Mouse (Mus musculus): ENCODE measurements around the gene Cmc2. TPM values are rescaled to one million over a fixed set of nuclear protein-coding genes. Genes with fewer than 3 reads are reported as not detected.

Cmc2 gene
- polyA plus RNA-seq, 1 experiment from 2014 or later: 101 TPM

GRCm38 (mm10) chr8:116872761-116873342 lies 48.4 kb downstream of the Cmc2 start:
- H3K27ac ChIP-seq (replicated peaks): no peak overlapping the region
- 51% methylated on average over 2 of the region's 2 CpGs for WGBS
- no peaks in the 10 kb centered on the region for H3K27me3 ChIP-seq (replicated peaks)
- H3K9ac ChIP-seq: no peak overlapping the region
- ATAC-seq (ENCODE audit: extremely low read depth, insufficient number of reproducible peaks, low FRiP score, low TSS enrichment): no peak
- 0 out of 2 replicates have a peak, but pooled peaks cover 4% of the 10 kb centered on the region for H3K9me3 ChIP-seq
- H3K36me3 ChIP-seq: no peaks in the 10 kb centered on the region
- H3K4me1 ChIP-seq: no peaks in the 10 kb centered on the region
- H3K4me2 ChIP-seq: no peak overlapping the region
- no peak overlapping the region for H3K4me3 ChIP-seq

- H3K36me3 ChIP-seq: no peaks in the 10 kb centered on the region
Measured at GRCm38 (mm10) chr8:116868699-116869098, 52.6 kb downstream of the Cmc2 start.

DNA sequence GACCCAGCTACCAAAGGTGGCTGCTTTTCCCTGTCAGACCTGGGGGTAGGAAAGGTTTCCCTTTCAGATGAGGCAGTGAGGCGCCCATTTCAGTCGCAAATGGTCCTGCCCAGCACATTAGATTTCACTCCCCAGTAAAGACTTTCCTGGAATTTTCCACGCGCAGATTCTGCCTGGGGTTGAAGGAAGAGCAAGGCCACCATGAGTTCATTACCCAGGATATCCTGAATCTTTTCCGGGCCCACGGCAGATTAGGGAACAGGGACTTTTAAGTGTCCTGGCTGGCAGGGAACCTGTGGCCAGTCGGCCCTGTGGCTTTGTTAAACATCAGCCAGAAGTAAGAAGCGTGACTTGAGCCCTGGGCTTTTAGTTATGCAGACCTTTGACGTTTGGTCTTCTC lies 53.9 kb downstream of the Cmc2 start:
- Histone ChIP-seq H3K4me2 (no peak overlapping the region), H3K36me3 (no peaks in the 10 kb centered on the region), H3K9ac (no peak overlapping the region), H3K4me3 (no peak overlapping the region), H3K9me3 (no peaks in the 10 kb centered on the region), H3K4me1 (peaks cover 7% of the 10 kb centered on the region), H3K27ac (replicated peaks) (no peak overlapping the region), H3K27me3 (replicated peaks) (peaks cover 26% of the 10 kb centered on the region)
- no peak for ATAC-seq (ENCODE audit: extremely low read depth, insufficient number of reproducible peaks, low FRiP score, low TSS enrichment)
- 66% methylated on average over 9 of the region's 9 CpGs for WGBS

More at GRCm38 (mm10) chr8:116868699-116869098, 52.6 kb downstream of the Cmc2 start:
- peaks cover under 1% of the 10 kb centered on the region for H3K4me1 ChIP-seq
- no peak overlapping the region for H3K27ac ChIP-seq (replicated peaks)
- peaks cover 19% of the 10 kb centered on the region for H3K27me3 ChIP-seq (replicated peaks)
- no peak overlapping the region for H3K4me2 ChIP-seq
- no peak for ATAC-seq (ENCODE audit: extremely low read depth, insufficient number of reproducible peaks, low FRiP score, low TSS enrichment)
- WGBS: 41% methylated on average over 4 of the region's 4 CpGs
- H3K4me3 ChIP-seq: no peak overlapping the region
- no peak overlapping the region for H3K9ac ChIP-seq
- H3K9me3 ChIP-seq: no peaks in the 10 kb centered on the region

DNA sequence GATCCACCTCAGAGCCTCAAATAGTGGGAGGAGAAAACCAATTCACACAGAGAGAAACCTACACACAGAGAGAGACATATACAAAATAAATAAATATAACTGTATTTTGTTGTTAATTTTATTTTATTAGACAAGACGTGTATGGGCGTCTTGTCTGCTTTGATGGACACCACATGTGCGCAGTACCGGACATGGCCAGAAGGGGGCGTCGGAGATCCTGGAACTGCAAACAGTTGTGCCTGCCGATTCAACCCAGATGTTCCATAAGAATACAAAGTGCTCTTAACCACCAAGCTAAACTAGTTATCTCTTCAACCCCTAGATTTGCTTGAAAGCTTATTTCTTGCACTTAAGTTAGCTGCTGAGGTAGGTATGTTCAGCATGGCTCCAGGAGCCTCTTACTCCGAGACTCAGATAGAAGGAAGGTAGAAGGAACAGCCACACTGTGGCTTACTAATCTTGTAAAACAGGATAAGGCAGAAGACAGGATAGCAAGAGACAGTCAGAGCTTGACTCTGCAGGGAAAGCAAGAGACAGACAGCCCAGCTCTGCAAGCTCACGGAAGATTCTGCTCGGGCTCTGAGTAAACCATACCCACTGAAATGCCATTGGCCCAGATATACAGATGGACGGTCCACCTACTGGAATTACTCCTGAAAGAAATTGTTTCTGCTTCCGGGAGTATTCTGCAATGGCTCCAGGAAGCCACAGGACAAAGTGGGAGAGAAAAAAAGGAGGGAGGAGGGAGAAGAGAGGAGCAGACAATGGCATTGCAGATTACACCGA lies 54.9 kb downstream of the Cmc2 start:
- Histone ChIP-seq H3K9me3 (peaks cover 6% of the 10 kb centered on the region; the same call in 1 of the 2 replicates), H3K27ac (replicated peaks) (no peak overlapping the region), H3K36me3 (no peaks in the 10 kb centered on the region), H3K9ac (no peak overlapping the region), H3K27me3 (replicated peaks) (peaks cover 29% of the 10 kb centered on the region), H3K4me2 (no peak overlapping the region), H3K4me3 (no peak overlapping the region), H3K4me1 (peaks cover 7% of the 10 kb centered on the region)
- 62% methylated on average over 13 of the region's 13 CpGs for WGBS
- ATAC-seq (ENCODE audit: extremely low read depth, insufficient number of reproducible peaks, low FRiP score, low TSS enrichment): no peak

DNA sequence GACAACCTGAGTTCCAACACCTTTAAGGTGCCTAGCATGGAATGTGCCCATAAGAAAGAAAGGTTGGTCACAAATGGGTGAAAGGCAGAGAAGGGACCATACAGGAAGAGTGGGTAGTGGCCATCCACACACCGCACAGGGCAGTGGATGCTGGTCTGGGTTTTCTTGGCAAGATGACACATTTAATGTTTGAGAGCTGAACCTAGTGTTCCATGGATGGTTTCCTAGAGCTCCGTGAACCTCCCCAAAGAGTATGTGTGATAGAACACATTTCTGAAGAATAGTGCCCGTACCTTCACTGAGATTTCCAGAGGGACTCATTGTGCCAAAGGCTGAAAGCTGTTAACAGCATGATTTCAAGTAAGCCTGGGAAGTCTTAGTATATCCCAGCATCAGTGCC lies 56.7 kb downstream of the Cmc2 start:
- no peak for ATAC-seq (ENCODE audit: extremely low read depth, insufficient number of reproducible peaks, low FRiP score, low TSS enrichment)
- no peak overlapping the region for H3K4me3 ChIP-seq
- WGBS: 82% methylated on average over 3 of the region's 3 CpGs

DNA sequence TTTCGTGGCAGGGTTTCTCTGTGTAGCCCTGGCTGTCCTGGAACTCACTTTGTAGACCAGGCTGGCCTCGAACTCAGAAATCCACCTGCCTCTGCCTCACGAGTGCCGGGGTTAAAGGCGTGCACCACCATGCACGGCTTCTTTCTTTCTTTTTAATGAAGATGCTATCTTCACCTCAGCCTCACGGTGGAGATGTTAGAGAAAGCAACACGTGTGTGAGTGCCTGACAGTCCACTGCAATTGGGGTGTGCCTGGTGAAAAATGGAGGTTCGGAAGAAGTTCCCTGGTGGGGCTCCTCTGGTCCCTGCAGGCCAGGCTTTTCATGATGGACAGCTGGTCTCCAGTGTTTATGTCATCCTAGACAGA lies 57.2 kb downstream of the Cmc2 start:
- H3K9ac ChIP-seq: no peak overlapping the region

More for the DNA sequence above, 56.7 kb downstream of the Cmc2 start:
- H3K36me3 ChIP-seq: no peaks in the 10 kb centered on the region
- H3K9ac ChIP-seq: no peak overlapping the region
- H3K4me1 ChIP-seq: peaks cover 7% of the 10 kb centered on the region
- H3K27me3 ChIP-seq (replicated peaks): peaks cover 29% of the 10 kb centered on the region
- H3K9me3 ChIP-seq: peaks cover 6% of the 10 kb centered on the region; the same call in 1 of the 2 replicates
- H3K27ac ChIP-seq (replicated peaks): no peak overlapping the region
- H3K4me2 ChIP-seq: no peak overlapping the region

GRCm38 (mm10) chr8:116863357-116864021 lies 57.8 kb downstream of the Cmc2 start:
- H3K9ac ChIP-seq: peak overlapping the region; percentile 74
- no peak for ATAC-seq (ENCODE audit: extremely low read depth, insufficient number of reproducible peaks, low FRiP score, low TSS enrichment)
- peaks cover 29% of the 10 kb centered on the region for H3K27me3 ChIP-seq (replicated peaks)
- WGBS: 4% methylated on average over 30 of the region's 30 CpGs
- H3K4me2 ChIP-seq: peak overlapping the region; percentile 76
- H3K4me1 ChIP-seq: peaks cover 7% of the 10 kb centered on the region
- H3K27ac ChIP-seq (replicated peaks): no peak overlapping the region
- peak overlapping the region; percentile 47 for H3K4me3 ChIP-seq
- no peaks in the 10 kb centered on the region for H3K36me3 ChIP-seq
- H3K9me3 ChIP-seq: peaks cover 6% of the 10 kb centered on the region; the same call in 1 of the 2 replicates

More for the DNA sequence above, 57.2 kb downstream of the Cmc2 start:
- Histone ChIP-seq H3K4me3 (no peak overlapping the region), H3K9me3 (peaks cover 6% of the 10 kb centered on the region; the same call in 1 of the 2 replicates), H3K4me2 (no peak overlapping the region), H3K27me3 (replicated peaks) (peaks cover 29% of the 10 kb centered on the region), H3K4me1 (peaks cover 7% of the 10 kb centered on the region), H3K27ac (replicated peaks) (no peak overlapping the region), H3K36me3 (no peaks in the 10 kb centered on the region)
- ATAC-seq (ENCODE audit: extremely low read depth, insufficient number of reproducible peaks, low FRiP score, low TSS enrichment): no peak
- 40% methylated on average over 9 of the region's 9 CpGs for WGBS

GRCm38 (mm10) chr8:116862191-116862590 lies 59.1 kb downstream of the Cmc2 start:
- H3K4me3 ChIP-seq: no peak overlapping the region
- peaks cover 29% of the 10 kb centered on the region for H3K27me3 ChIP-seq (replicated peaks)
- ATAC-seq (ENCODE audit: extremely low read depth, insufficient number of reproducible peaks, low FRiP score, low TSS enrichment): no peak
- no peaks in the 10 kb centered on the region for H3K36me3 ChIP-seq
- WGBS: 65% methylated on average over 4 of the region's 4 CpGs
- H3K4me2 ChIP-seq: no peak overlapping the region
- H3K9me3 ChIP-seq: peaks cover 11% of the 10 kb centered on the region; the same call in 1 of the 2 replicates
- H3K27ac ChIP-seq (replicated peaks): no peak overlapping the region
- H3K4me1 ChIP-seq: peaks cover 7% of the 10 kb centered on the region
- no peak overlapping the region for H3K9ac ChIP-seq

- no peaks in the 10 kb centered on the region for H3K4me1 ChIP-seq
- ATAC-seq (ENCODE audit: extremely low read depth, insufficient number of reproducible peaks, low FRiP score, low TSS enrichment): no peak
- H3K9ac ChIP-seq: no peak overlapping the region
- H3K27me3 ChIP-seq (replicated peaks): no peaks in the 10 kb centered on the region
- H3K27ac ChIP-seq (replicated peaks): no peak overlapping the region
- H3K9me3 ChIP-seq: 0 out of 2 replicates have a peak, but pooled peaks cover 5% of the 10 kb centered on the region
- 74% methylated on average over 11 of the region's 11 CpGs for WGBS
- no peak overlapping the region for H3K4me3 ChIP-seq
- H3K36me3 ChIP-seq: no peaks in the 10 kb centered on the region
- no peak overlapping the region for H3K4me2 ChIP-seq
Measured at GRCm38 (mm10) chr8:116852042-116852441, 69.2 kb downstream of the Cmc2 start.

DNA sequence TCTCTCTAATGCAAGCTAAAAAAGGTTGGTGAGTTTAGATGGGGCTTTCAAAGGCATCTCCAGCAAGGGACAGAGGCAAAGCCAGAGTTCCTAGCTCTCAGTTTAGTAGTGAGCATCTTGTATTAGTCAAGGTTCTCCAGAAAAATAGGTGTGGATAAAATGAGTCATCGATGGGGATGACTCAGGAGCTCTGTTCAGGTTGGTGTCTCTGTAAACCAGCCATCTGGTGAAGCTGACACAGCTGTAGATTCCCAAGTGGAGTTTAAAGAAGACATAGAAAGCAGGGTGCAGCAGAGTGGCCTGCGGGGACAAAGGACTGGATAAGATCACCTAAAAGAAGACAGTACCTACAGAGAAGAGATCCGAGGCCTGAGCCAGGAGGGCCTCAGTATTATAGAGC lies 73.2 kb downstream of the Cmc2 start:
- no peak overlapping the region for H3K27ac ChIP-seq (replicated peaks)
- no peaks in the 10 kb centered on the region for H3K36me3 ChIP-seq
- H3K27me3 ChIP-seq (replicated peaks): no peaks in the 10 kb centered on the region
- WGBS: 80% methylated on average over 3 of the region's 3 CpGs
- no peak overlapping the region for H3K4me2 ChIP-seq
- H3K4me3 ChIP-seq: no peak overlapping the region
- no peak for ATAC-seq (ENCODE audit: extremely low read depth, insufficient number of reproducible peaks, low FRiP score, low TSS enrichment)
- no peak overlapping the region for H3K9ac ChIP-seq
- H3K9me3 ChIP-seq: 0 out of 2 replicates have a peak, but pooled peaks cover 5% of the 10 kb centered on the region
- H3K4me1 ChIP-seq: no peaks in the 10 kb centered on the region

- Histone ChIP-seq H3K9ac (no peak overlapping the region), H3K4me1 (no peaks in the 10 kb centered on the region), H3K4me3 (no peak overlapping the region), H3K27me3 (replicated peaks) (peaks cover 7% of the 10 kb centered on the region), H3K9me3 (no peaks in the 10 kb centered on the region), H3K4me2 (no peak overlapping the region), H3K36me3 (no peaks in the 10 kb centered on the region), H3K27ac (replicated peaks) (no peak overlapping the region)
- WGBS: 66% methylated on average over 6 of the region's 6 CpGs
- no peak for ATAC-seq (ENCODE audit: extremely low read depth, insufficient number of reproducible peaks, low FRiP score, low TSS enrichment)
Measured at GRCm38 (mm10) chr8:116842678-116843077, 78.6 kb downstream of the Cmc2 start.

Measured in heart, embryonic 13.5 days (tissue).